Mouse (Mus musculus) ES-Bruce4 (cell line): ENCODE results near the gene C3.

ENCODE experiments used
- CTCF ChIP-seq: IDR thresholded peaks from one replicate; pipeline ENCODE4 v1.8.1; 2011; ENCODE audit warnings: low read depth, low read length
- POLR2A ChIP-seq: IDR thresholded peaks from one replicate; pipeline ENCODE4 v1.8.1; 2011; ENCODE audit warnings: low read length; ENCODE audit not compliant: insufficient read depth

DNA sequence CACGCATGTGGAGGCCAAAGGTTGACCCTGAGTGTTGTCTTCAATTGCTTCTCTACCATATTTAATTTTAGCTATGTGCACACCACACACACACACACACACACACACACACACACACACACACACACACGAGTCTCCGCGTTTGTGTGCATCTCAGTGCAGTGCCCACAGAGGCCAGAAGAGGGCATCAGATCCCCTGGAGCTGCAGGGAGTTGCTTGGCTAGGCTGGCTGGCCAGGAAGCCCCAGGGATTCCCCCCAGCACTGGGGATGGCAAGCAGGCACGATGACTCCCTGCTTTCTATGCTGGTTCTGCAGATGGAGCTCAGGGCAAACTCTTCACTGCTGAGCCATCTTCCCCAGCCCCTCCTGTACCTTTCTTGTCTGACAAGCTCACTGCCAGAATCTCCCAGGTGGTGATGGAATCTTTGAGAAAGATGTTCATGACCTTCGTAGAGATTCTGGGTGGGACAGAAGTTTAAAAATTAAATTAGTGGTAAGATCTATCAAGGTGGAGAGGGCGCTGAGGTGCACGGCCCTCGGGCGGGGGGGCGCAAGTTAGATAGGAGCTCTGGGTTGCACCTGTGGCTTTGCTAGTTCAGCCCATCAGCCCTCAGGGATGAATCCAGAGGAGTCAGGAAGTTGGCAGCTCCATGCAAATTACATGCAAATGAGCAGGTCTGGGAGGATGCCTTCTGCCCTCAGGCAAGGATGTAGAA is 8.6 kb downstream of the C3 start:
- TF ChIP-seq CTCF, result peak; percentile 76
- no peak for TF ChIP-seq POLR2A
